Comparison of ENCODE assay signal across 7 mouse cellular contexts in the genomic region with DNA sequence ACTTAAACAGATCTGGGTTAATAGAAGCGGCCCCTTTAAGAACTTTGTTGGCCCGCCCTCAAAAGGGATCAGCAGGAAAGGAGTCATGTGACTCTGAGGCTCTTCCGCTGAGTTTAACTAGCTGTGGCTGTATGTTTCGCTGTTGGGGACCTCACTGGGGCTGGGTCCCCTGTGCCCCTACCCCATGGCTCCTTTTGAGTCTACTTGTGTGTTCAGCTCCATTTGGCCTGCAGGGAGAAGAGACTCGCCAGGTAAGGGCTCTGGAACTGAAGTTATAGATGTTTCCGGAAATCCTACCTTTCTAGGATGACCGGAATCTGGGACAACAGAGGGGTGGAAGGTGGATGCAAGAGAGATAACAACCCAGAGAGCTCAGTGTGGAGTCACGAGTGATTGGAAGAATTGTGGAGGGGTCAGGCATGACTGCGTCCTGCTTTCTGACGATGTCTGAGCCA. TPM values are rescaled to one million over a fixed set of nuclear protein-coding genes. Genes with fewer than 3 reads are reported as not detected.
DNase-seq lines count a peak whose midpoint lies in the region; ATAC-seq and TF ChIP-seq lines count a peak whose summit lies in the region.

A gene (plus strand): TSS at position 73 of the 455 bp plus-strand sequence.

- H3K9me3 ChIP-seq in hindbrain, postnatal 0 days (ENCODE audit: low read length), result no peaks in the 10 kb centered on the region

- H3K4me2 ChIP-seq in hindbrain, postnatal 0 days (ENCODE audit: low read depth, low read length), result peak within 1 kb of the TSS; percentile 85

- WGBS in hindbrain, postnatal 0 days, result under 1% methylated on average over 10 of the region's 10 CpGs

- H3K9ac ChIP-seq in hindbrain, postnatal 0 days (replicated peaks; ENCODE audit: low read length), result peak within 1 kb of the TSS; percentile 65

- peaks cover 35% of the 10 kb centered on the region for H3K36me3 ChIP-seq in hindbrain, postnatal 0 days (ENCODE audit: insufficient read depth, low read length)

- ATAC-seq in common myeloid progenitor, adult 5-6 weeks (replicated peaks; ENCODE audit: low read depth, poor library complexity, severe bottlenecking), result peak; percentile 86
- peak; percentile 85 for ATAC-seq in hindbrain, postnatal 0 days
- peak; percentile 94 for ATAC-seq in megakaryocyte, adult 5-6 weeks (ENCODE audit: poor library complexity, severe bottlenecking)

- DNase-seq in adrenal gland, adult (ENCODE audit: inconsistent age in 2 of 2, low spot score in 1 of 2), result peak; percentile 65 to 88
- peak; percentile 60 for DNase-seq in gastrocnemius, postnatal 10 days
- DNase-seq in hindbrain, postnatal 0 days (ENCODE audit: low spot score), result peak; percentile 86
- DNase-seq in left cerebral cortex, adult 8-10 months (ENCODE audit: low spot score in 2 of 2), result peak; percentile 20 to 40
- peak; percentile 72 to 78 for DNase-seq in right cerebral cortex, postnatal 10 days (ENCODE audit: low spot score in 2 of 2)

- no peaks in the 10 kb centered on the region for H3K27me3 ChIP-seq in hindbrain, postnatal 0 days (ENCODE audit: insufficient read depth, low read length)

- no peak for TF ChIP-seq CTCF in hindbrain, postnatal 0 days (IDR thresholded peaks at IDR 0.05; ENCODE audit: low read depth)

- peak within 1 kb of the TSS; percentile 81 for H3K4me3 ChIP-seq in hindbrain, postnatal 0 days (ENCODE audit: low read length)

- H3K27ac ChIP-seq in hindbrain, postnatal 0 days, result no peak within 1 kb of the TSS; the same call in 1 of the 2 replicates

- H3K4me1 ChIP-seq in hindbrain, postnatal 0 days (ENCODE audit: insufficient read depth, low read length), result peaks cover 9% of the 10 kb centered on the region

RNA-seq across cellular contexts. Expression of the gene that starts here (rescaled TPM):
- total RNA-seq in common myeloid progenitor, adult 5-6 weeks (2017), result 8.6 and 19.4 TPM in 2 replicates
- total RNA-seq in gastrocnemius, postnatal 10 days (2021), result 10 to 100 TPM; 48.2 to 52.1 TPM
- total RNA-seq in hindbrain, postnatal 0 days (2014; rRNA removed), result 54.9 and 76.9 TPM in 2 replicates
- 135 and 142 TPM in 2 replicates for polyA plus RNA-seq in hindbrain, postnatal 0 days (2015; fragmentation: Nextera tagmentation; extraction: Ambion mirVana)
- total RNA-seq in left cerebral cortex, adult 8-10 months (2022), result 100 to 1,000 TPM in 2 of 4 experiments, 10 to 100 TPM in 2; 97.4 to 106 (median 100) TPM
- total RNA-seq in megakaryocyte, adult 5-6 weeks (2015), result 146 and 170 TPM in 2 replicates
- total RNA-seq in megakaryocyte, adult 5-6 weeks (2017), result 40.6 and 45.1 TPM in 2 replicates

Comparison
In these comparisons a context has a peak if more than half of its experiments do, and no peak if none do; other contexts are left out.
1. DNase-seq: peak in every context shown above with its lines; median percentile 86 in hindbrain, postnatal 0 days; 76 in adrenal gland, adult; 75 in right cerebral cortex, postnatal 10 days; 60 in gastrocnemius, postnatal 10 days; 30 in left cerebral cortex, adult 8-10 months.